ENCODE assay signal across 15 mouse cellular contexts in genomic region chr5:44608901-44609300, GRCm38 (mm10).
DNase-seq lines count a peak whose midpoint lies in the region.
"Had no signal": no experiment of that assay in that cellular context is flagged by ENCODE, and none has a peak within 500 bp of the region (broad histone marks: within the 10 kb centered on the region; RNA-seq: fewer than 3 reads in every experiment).

No protein-coding gene starts in this region.

- intact Hi-C loops in left cerebral cortex, postnatal 4 days (cut with DNase I) = no loop called here
- intact Hi-C loops in left cerebral cortex, postnatal 10 days (cut with DNase I) = no loop called here

- peak; percentile 27 to 54 for DNase-seq in cerebellum, postnatal 14 days
- DNase-seq in cerebellum, adult 9-11 months = no peak
- DNase-seq in left cerebral cortex, postnatal 4 days = peak; percentile 35
- no peak for DNase-seq in left cerebral cortex, postnatal 10 days (ENCODE audit: extremely low spot score in 1 of 2, low spot score in 2 of 2)
- DNase-seq in 416B (ENCODE audit: low read depth) (peak; percentile 6), NIH3T3 (ENCODE audit: low read depth) (peak; percentile 5)
- no peak for DNase-seq in frontal cortex, postnatal 14 days (ENCODE audit: low spot score in 2 of 2)
- DNase-seq: adrenal gland, postnatal 14 days; cerebellum, adult 11 months; cerebellum, adult 9-10 months; embryo, embryonic 11 days; gastrocnemius, postnatal 10 days; heart, adult 18-20 months; heart, postnatal 10 days; heart, postnatal 4 days had no signal

Comparison
In these comparisons a context has a peak if more than half of its experiments do, and no peak if none do; other contexts are left out.
1. DNase-seq: peak in cerebellum, postnatal 14 days (2 of 2), left cerebral cortex, postnatal 4 days (single experiment), 416B (single experiment) and NIH3T3 (single experiment); none in cerebellum, adult 9-11 months (single experiment), left cerebral cortex, postnatal 10 days (0 of 2) and frontal cortex, postnatal 14 days (0 of 2).